In genomic region chr4:130045609-130046008, GRCm38 (mm10) we compare ENCODE assay signal across 8 mouse cellular contexts. TPM values are rescaled to one million over a fixed set of nuclear protein-coding genes. Genes with fewer than 3 reads are reported as not detected.
DNase-seq lines count a peak whose midpoint lies in the region; ATAC-seq and TF ChIP-seq lines count a peak whose summit lies in the region.
"Had no signal": no experiment of that assay in that cellular context is flagged by ENCODE, and none has a peak within 500 bp of the region (broad histone marks: within the 10 kb centered on the region; RNA-seq: fewer than 3 reads in every experiment).

No protein-coding gene starts in this region.

- H3K4me1 ChIP-seq in E14TG2a.4 (replicated peaks; ENCODE audit: low read depth, low read length): peaks cover 19% of the 10 kb centered on the region
- H3K4me1 ChIP-seq in heart, postnatal 0 days (ENCODE audit: control insufficient read depth, insufficient read depth): 0 out of 2 replicates have a peak, but pooled peaks cover 4% of the 10 kb centered on the region
- no peaks in the 10 kb centered on the region for H3K4me1 ChIP-seq in liver, adult 2 months (ENCODE audit: control insufficient read depth, insufficient read depth, low read length)

- no peak for TF ChIP-seq POLR2A in liver, adult 2 months (IDR thresholded peaks at IDR 0.05; ENCODE audit: extremely low read depth, insufficient read depth, low read length)

- peak; percentile 24; the same call in 1 of the 2 replicates for ATAC-seq in heart, postnatal 0 days (ENCODE audit: insufficient read depth, low read depth)
- ATAC-seq in erythroblast, adult 5-6 weeks (replicated peaks; ENCODE audit: low FRiP score, poor library complexity, severe bottlenecking): no peak

- H3K79me2 ChIP-seq in liver, adult 2 months (ENCODE audit: control insufficient read depth, insufficient read depth, low read length): no peaks in the 10 kb centered on the region

- 31% methylated on average over 14 of the region's 14 CpGs for WGBS in heart, postnatal 0 days
- WGBS in liver, adult 2 months: 47% methylated on average over 14 of the region's 14 CpGs

- no peak for TF ChIP-seq EP300 in heart, postnatal 0 days (IDR thresholded peaks at IDR 0.05; ENCODE audit: low read depth)

- no peak overlapping the region for H3K9ac ChIP-seq in heart, postnatal 0 days (replicated peaks; ENCODE audit: low read depth, low read length)
- no peak overlapping the region; the same call in 1 of the 2 replicates for H3K9ac ChIP-seq in liver, adult 2 months (ENCODE audit: low read depth, low read length)

- H3K4me3 ChIP-seq in E14TG2a.4 (replicated peaks; ENCODE audit: low read length): peak overlapping the region; percentile 59
- H3K4me3 ChIP-seq in heart, postnatal 0 days (ENCODE audit: low read depth, low read length): no peak overlapping the region
- no peak overlapping the region for H3K4me3 ChIP-seq in liver, adult 2 months (ENCODE audit: insufficient read depth, low read depth, low read length)
- H3K4me3 ChIP-seq: erythroblast, embryonic 14.5 days had no signal

- DNase-seq in embryo, embryonic 10.5 days (ENCODE audit: low spot score): peak; percentile 43
- no peak for DNase-seq in heart, postnatal 0 days (ENCODE audit: low spot score)
- DNase-seq in liver, adult 2 months (ENCODE audit: extremely low read depth, low read depth, low spot score): peak; percentile 5
- peak; percentile 36 for DNase-seq in skeletal muscle tissue, adult 2 months (ENCODE audit: low read depth, low spot score)
- DNase-seq in adrenal gland, postnatal 25 days: no peak

- H3K27ac ChIP-seq in heart, postnatal 0 days (ENCODE audit: low read depth): peak overlapping the region; percentile 56; the same call in 1 of the 2 replicates
- no peak overlapping the region for H3K27ac ChIP-seq in liver, adult 2 months (replicated peaks; ENCODE audit: insufficient read depth, low read depth, low read length)

- no peak for TF ChIP-seq CTCF in E14TG2a.4 (conservative IDR thresholded peaks at IDR 0.05; ENCODE audit: low read length)
- TF ChIP-seq CTCF in heart, postnatal 0 days (IDR thresholded peaks at IDR 0.05; ENCODE audit: low read depth): no peak
- no peak for TF ChIP-seq CTCF in liver, adult 2 months (IDR thresholded peaks at IDR 0.05; ENCODE audit: low read depth, low read length)

- H3K4me2 ChIP-seq in heart, postnatal 0 days (ENCODE audit: low read depth, low read length): 0 out of 2 replicates have a peak overlapping the region, but pooled peaks have one; percentile 7

- H3K27me3 ChIP-seq in E14TG2a.4 (ENCODE audit: insufficient read depth, low read length): peaks cover 83% of the 10 kb centered on the region
- peaks cover 3% of the 10 kb centered on the region; the same call in 1 of the 2 replicates for H3K27me3 ChIP-seq in heart, postnatal 0 days (ENCODE audit: control insufficient read depth, insufficient read depth, low read length)
- H3K27me3 ChIP-seq in liver, adult 2 months (ENCODE audit: control insufficient read depth, insufficient read depth, low read length): no peaks in the 10 kb centered on the region

- no peaks in the 10 kb centered on the region for H3K36me3 ChIP-seq in E14TG2a.4 (ENCODE audit: insufficient read depth, low read length)
- H3K36me3 ChIP-seq in heart, postnatal 0 days (replicated peaks; ENCODE audit: control insufficient read depth, insufficient read depth, low read length): no peaks in the 10 kb centered on the region
- H3K36me3 ChIP-seq in liver, adult 2 months (ENCODE audit: control insufficient read depth, insufficient read depth, low read length): no peaks in the 10 kb centered on the region

- H3K9me3 ChIP-seq in E14TG2a.4 (ENCODE audit: low read length): no peaks in the 10 kb centered on the region
- no peaks in the 10 kb centered on the region for H3K9me3 ChIP-seq in heart, postnatal 0 days (replicated peaks; ENCODE audit: control insufficient read depth, low read length)

RNA-seq across cellular contexts. Expression of gene Col16a1, which starts 2.0 kb away (rescaled TPM):
- 21.6 and 67.5 TPM in 2 replicates for total RNA-seq in heart, postnatal 0 days (2014; rRNA removed; ENCODE audit: low replicate concordance)
- polyA plus RNA-seq in heart, postnatal 0 days (2015; fragmentation: Nextera tagmentation; extraction: Ambion mirVana): 9.9 and 11.6 TPM in 2 replicates
- 1.9 and 2.4 TPM in 2 replicates for total RNA-seq in liver, adult 2 months (2014; rRNA removed)
- polyA plus RNA-seq in liver, adult 2 months (2012; rRNA removed): 1.9 and 2.0 TPM in 2 replicates
- 14.1 and 14.8 TPM in 2 replicates for total RNA-seq in adrenal gland, postnatal 25 days (2021)
- total RNA-seq in erythroblast, adult 5-6 weeks (2015; ENCODE audit: low replicate concordance): not detected in 2 replicates
- 0.14 TPM in 1 of 2 replicates, not detected in the other for total RNA-seq in erythroblast, adult 5-6 weeks (2017; ENCODE audit: low replicate concordance)
- polyA plus RNA-seq: erythroblast, embryonic 14.5 days had no signal

RNA-seq across cellular contexts. Expression of gene Pef1, which starts 56.7 kb away (rescaled TPM):
- 70.8 and 98.8 TPM in 2 replicates for total RNA-seq in heart, postnatal 0 days (2014; rRNA removed; ENCODE audit: low replicate concordance)
- polyA plus RNA-seq in heart, postnatal 0 days (2015; fragmentation: Nextera tagmentation; extraction: Ambion mirVana): 49.2 and 50.7 TPM in 2 replicates
- 23.1 and 30.1 TPM in 2 replicates for total RNA-seq in liver, adult 2 months (2014; rRNA removed)
- 77.2 and 79.8 TPM in 2 replicates for polyA plus RNA-seq in liver, adult 2 months (2012; rRNA removed)
- 68.0 and 70.3 TPM in 2 replicates for total RNA-seq in adrenal gland, postnatal 25 days (2021)
- total RNA-seq in erythroblast, adult 5-6 weeks (2015; ENCODE audit: low replicate concordance): 43.0 and 50.8 TPM in 2 replicates
- 14.6 and 29.5 TPM in 2 replicates for total RNA-seq in erythroblast, adult 5-6 weeks (2017; ENCODE audit: low replicate concordance)

Comparison
In these comparisons a context has a peak if more than half of its experiments do, and no peak if none do; other contexts are left out.
1. DNase-seq: peak in embryo, embryonic 10.5 days (single experiment), liver, adult 2 months (single experiment) and skeletal muscle tissue, adult 2 months (single experiment); none in heart, postnatal 0 days (single experiment) and adrenal gland, postnatal 25 days (single experiment).